Mouse (Mus musculus) megakaryocyte progenitor cell, adult 5-6 weeks (primary cell): ENCODE measurements at regions not wholly inside any gene's neighbourhood (a gene's known extent, or its start where the extent isn't known, plus 50 kb on each side); places are given as distances from the start of the nearest gene placed in this dataset.

Experiments
- ATAC-seq: replicated peaks from 2 replicates; pipeline ENCODE4 v1.8.0; 2016; ENCODE audit warnings: mild to moderate bottlenecking, moderate TSS enrichment, inconsistent platforms; ENCODE audit not compliant: poor library complexity

GRCm38 (mm10) chr17:72782775-72783174 is 53.5 kb upstream of the Ypel5 start:
- no peak for ATAC-seq

GRCm38 (mm10) chr17:72781786-72782185 is 54.5 kb upstream of the Ypel5 start:
- ATAC-seq: peak; percentile 99

DNA sequence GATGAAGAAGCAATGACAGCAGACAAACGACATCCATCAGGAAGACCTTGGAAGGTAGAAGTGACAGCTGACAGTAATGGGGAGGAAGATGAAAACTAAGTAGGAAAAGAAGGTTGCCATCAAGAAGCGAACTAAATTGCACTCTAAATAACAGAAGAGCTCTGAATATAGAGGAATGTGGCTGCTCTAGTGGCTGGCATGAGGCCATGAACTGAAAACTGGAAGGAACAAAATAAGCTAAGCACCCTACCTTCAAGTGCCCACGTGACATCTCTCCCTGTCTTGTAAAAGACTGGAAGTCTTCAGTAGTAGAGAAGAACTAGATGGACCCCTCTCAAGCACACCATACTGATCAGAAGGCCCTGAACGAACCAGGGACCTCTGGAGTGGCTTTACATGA is 68.0 kb upstream of the Ypel5 start:
- no peak for ATAC-seq

GRCm38 (mm10) chr17:72760937-72761336 is 75.3 kb upstream of the Ypel5 start:
- ATAC-seq: no peak

GRCm38 (mm10) chr17:72746411-72746810 is 89.8 kb upstream of the Ypel5 start:
- ATAC-seq: no peak

DNA sequence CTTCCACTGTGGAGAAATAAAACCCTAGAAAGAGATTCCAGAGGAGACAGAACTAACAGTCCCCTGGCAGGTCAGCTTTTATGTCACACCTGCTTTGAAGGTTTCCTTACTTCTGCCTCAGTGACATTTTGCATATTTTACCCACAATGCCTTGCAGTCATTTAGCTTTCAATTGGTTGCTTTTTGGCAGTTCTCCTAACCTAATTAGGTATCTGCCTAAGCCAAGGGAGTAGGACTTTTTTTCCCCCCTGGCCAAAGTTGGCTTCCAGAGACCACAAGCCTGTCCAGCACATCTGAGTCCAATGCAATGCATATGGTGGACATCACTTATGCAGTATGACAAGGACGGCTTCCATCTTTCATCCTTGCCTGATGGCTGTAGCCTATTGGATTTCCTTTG is 103.2 kb upstream of the Ypel5 start:
- ATAC-seq: no peak

- ATAC-seq: no peak
Observed at GRCm38 (mm10) chr17:72731691-72732090, 104.6 kb upstream of the Ypel5 start.

DNA sequence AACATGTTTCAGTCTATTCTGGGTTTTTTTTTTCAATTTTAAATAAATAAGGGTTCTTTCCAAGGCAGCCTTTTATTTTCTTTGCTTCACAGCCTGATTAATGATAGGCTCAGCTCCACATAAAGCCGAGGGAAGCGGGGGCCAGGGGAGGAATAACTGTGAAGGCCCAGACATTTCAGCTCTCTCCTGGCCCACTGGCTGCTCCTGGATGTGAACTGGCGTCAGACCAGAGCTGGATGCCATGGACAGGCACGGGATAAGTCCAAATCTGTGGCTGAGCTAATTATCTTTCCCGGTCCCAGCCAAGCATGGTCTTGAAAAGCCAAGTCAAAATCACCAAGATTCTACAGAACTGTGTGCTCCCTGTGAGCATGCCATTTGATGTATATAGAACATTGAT is 105.1 kb upstream of the Ypel5 start:
- no peak for ATAC-seq

GRCm38 (mm10) chr17:72720753-72721152 is 115.5 kb upstream of the Ypel5 start:
- no peak for ATAC-seq

GRCm38 (mm10) chr17:72719618-72720017 is 115.2 kb upstream of the Alk start:
- no peak for ATAC-seq

DNA sequence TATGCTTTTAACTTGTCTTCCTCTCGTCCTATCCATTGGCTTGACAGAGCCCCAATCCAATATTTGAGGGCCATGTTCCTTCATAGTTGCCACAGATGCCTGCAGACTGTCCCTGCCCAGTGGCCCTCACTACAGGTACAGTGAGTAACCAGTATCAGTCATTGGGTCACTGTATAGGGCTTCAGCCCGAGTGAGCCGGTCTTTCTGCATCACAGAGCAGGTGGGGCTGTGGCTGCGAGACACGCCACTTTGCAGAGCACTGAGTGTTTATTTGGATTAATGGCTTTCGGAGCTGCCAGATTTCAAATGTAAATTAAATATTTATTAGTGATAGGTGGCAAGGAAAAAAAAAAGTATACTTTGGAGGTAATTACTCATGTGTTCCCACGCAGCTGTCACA is 87.2 kb upstream of the Alk start:
- no peak for ATAC-seq

DNA sequence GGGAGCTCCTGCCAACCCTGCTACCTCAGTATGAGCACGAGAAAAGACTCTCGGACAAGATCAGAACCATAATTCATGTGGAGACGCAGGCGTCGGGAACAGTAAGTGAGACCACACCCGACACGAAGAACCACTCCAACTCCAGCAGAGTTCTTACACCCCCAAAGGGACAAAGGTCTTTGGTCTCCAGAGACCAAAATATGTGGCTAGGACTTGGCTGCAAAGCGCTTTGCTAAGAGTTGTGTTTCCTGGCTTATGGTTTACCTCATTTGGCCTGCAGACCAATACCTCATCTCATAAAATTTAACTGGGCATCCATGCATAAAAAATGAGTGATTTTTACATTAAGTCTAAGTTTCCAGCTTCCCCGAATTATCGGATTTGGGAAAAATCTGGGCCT is 85.2 kb upstream of the Alk start:
- no peak for ATAC-seq

- no peak for ATAC-seq
Observed at GRCm38 (mm10) chr17:72688800-72689199, 84.4 kb upstream of the Alk start.

GRCm38 (mm10) chr17:72674658-72675057 is 70.2 kb upstream of the Alk start:
- ATAC-seq: peak; percentile 44; the same call in 1 of the 2 replicates

- ATAC-seq: no peak
Observed at GRCm38 (mm10) chr17:72672010-72672409, 67.6 kb upstream of the Alk start.

DNA sequence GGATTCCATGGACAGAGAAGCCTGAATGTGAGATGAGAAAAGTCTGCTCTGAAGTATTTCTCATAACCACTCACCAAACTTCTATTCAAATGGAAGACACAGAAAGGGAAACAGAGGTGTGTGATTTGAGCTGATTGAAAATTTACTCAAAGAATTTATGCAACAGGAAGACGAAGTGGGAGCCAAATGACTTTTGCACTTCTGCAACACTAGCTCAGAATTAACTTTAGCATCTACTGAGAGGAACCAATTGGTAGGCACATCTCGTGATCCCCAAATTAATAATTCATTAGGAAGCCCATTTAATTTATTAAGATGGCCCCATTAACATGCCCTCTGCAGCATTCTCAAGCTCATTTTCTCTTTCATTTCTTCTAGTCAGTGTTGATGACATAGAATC is 62.5 kb upstream of the Alk start:
- no peak for ATAC-seq

DNA sequence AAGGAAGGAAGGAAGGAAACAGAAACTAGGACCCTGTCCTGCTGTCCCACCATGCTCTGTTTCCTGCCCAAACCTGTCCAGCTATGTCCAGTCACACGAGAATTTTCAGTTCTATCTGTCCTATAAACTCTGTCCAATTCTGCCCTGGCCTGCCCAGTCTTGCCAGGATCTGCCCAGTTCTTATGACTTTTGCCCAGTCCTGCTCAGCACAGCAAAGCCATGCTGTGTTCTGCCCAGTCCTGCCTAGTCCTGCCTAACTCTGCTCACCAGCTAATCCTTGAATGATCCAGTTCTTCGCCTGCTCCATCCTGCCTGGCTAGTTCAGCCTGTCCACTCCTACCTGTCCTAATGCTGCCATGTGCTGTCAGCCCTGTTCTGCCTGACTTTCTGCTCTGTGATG is 57.3 kb upstream of the Alk start:
- no peak for ATAC-seq

DNA sequence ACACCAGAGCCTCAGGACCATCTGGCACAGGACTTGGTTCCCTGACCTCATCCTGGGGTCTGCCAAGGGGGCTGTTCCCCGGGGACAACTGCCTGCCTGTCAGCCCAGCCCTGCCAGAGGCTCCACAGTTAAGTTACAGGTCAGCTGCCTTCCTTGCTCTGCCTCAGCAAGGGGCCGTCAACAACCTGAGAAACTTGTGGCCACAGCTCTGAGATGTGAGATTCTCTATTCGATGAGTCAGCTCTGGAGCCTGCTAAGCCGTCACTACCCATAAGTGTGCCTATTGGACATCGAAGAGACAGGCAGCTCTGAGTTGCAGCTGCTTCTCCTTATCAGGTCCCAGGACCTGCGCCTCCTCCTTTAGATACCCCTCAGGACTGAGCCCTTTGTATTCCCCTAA is 54.3 kb upstream of the Alk start:
- ATAC-seq: no peak

DNA sequence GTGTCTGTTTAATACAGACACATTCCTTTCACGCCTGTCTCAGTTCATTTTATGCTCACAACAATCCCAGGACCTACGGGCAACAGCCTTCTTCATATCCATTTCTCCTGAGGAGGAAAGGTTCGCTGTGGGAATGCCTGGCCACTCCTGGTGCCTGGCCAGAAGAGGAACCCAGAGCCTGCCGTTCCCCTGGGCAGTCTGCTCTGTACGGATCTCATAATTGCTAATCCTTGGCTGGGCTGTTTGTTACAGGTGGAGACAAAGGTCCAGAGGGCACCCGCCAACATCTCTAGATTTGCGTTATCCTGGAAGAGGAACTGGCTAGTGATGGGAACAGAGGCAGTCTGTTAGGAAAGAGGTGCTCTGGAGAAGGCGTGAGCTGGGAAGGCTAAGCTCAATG is 53.4 kb upstream of the Alk start:
- no peak for ATAC-seq
